Mouse (Mus musculus) heart, adult 18-20 months (tissue): ENCODE measurements around the gene Taar3. TPM values are rescaled to one million over a fixed set of nuclear protein-coding genes. Genes with fewer than 3 reads are reported as not detected.

Experiments used
- DNase-seq, 2 experiments: peaks; one replicate each; pipeline ENCODE4 v3.0.0; 2021 to 2022; ENCODE audit warnings: mixed read lengths in 1 of 2
- total RNA-seq, 2 experiments: library from RNA; stranded (reverse); gene quantifications; 2 replicates each; pipeline ENCODE4 v1.2.3; 2021

The Taar3 gene
- total RNA-seq, 2 experiments from 2014 or later = not detected

GRCm38 (mm10) chr10:23999639-24000038 lies 50.3 kb downstream of the Taar3 start, which contains the start of gene Taar7b:
Taar7b (plus strand) TSS chr10:23999939.
- DNase-seq = no peak

Other genes starting within 250 kb of the Taar3 start
- 100 to 1,000 TPM; 227 to 240 TPM for gene Rps12, start 162.3 kb upstream of the Taar3 start, total RNA-seq
- 1 to 10 TPM; 7.9 TPM for gene Slc18b1, start 152.6 kb upstream of the Taar3 start, total RNA-seq
- gene Vnn3, start 98.1 kb upstream of the Taar3 start, total RNA-seq = under 1 TPM; 0.20 to 0.31 TPM
- under 1 TPM; 0.35 to 0.64 TPM for gene Vnn1, start 54.9 kb upstream of the Taar3 start, total RNA-seq
- not detected for gene Taar1, start 29.2 kb upstream of the Taar3 start, total RNA-seq
- not detected for gene Taar2, start 11.0 kb upstream of the Taar3 start, total RNA-seq
- gene Taar4, start 10.9 kb downstream of the Taar3 start, total RNA-seq = not detected
- gene Taar5, start 21.1 kb downstream of the Taar3 start, total RNA-seq = not detected
- gene Taar6, start 36.1 kb downstream of the Taar3 start, total RNA-seq = not detected
- not detected for gene Taar7a, start 43.9 kb downstream of the Taar3 start, total RNA-seq
- gene Taar7b, start 50.4 kb downstream of the Taar3 start, total RNA-seq = not detected
- not detected for gene Taar7d, start 77.7 kb downstream of the Taar3 start, total RNA-seq
- not detected for gene Taar7e, start 88.1 kb downstream of the Taar3 start, total RNA-seq
- not detected for gene Taar7f, start 100.0 kb downstream of the Taar3 start, total RNA-seq
- gene Taar8a, start 126.9 kb downstream of the Taar3 start, total RNA-seq = not detected
- not detected for gene Taar8b, start 142.7 kb downstream of the Taar3 start, total RNA-seq
- gene Taar8c, start 152.4 kb downstream of the Taar3 start, total RNA-seq = not detected
- gene Taar9, start 160.0 kb downstream of the Taar3 start, total RNA-seq = not detected
- gene Stx7, start 199.7 kb downstream of the Taar3 start, total RNA-seq = 10 to 100 TPM; 44.9 to 51.8 TPM